Mouse (Mus musculus) adrenal gland, adult 18-20 months (tissue): ENCODE data around the gene Pik3c2b. TPM values are rescaled to one million over a fixed set of nuclear protein-coding genes. Genes with fewer than 3 reads are reported as not detected.
"Not testable (repeated sequence)": the region's sequence is repeated elsewhere in the genome, so short reads cannot be mapped to it uniquely, and the experiment has no call there.

Source experiments
- DNase-seq, 2 experiments: peaks; one replicate each; pipeline ENCODE4 v3.0.0; 2021 to 2022; ENCODE audit warnings: low spot score in 2 of 2
- long read RNA-seq, 2 experiments: library from polyadenylated mRNA; stranded (forward); transcript quantifications; one replicate each; pipeline ENCODE4 v2.0.0; 2021
- total RNA-seq, 2 experiments: library from RNA; stranded (reverse); gene quantifications; 1 replicate in 1 of 2; 2 replicates in 1 of 2; pipeline ENCODE4 v1.2.3; 2021

Pik3c2b gene
- 1 to 10 TPM; 4.6 to 5.6 TPM for total RNA-seq
- long read RNA-seq, experiment 1, partial matches to known transcripts, result 0 of 1 reads
- long read RNA-seq, experiment 1, other reads (novel, unspliced or antisense), result 1 of 1 reads
- long read RNA-seq, experiment 2, partial matches to known transcripts, result 1 of 1 reads
- long read RNA-seq, experiment 2, other reads (novel, unspliced or antisense), result 0 of 1 reads

GRCm38 (mm10) chr1:133045011-133045860 is at the start of gene Pik3c2b:
Pik3c2b (plus strand) TSS chr1:133045667.
- DNase-seq, result no peak

GRCm38 (mm10) chr1:133000347-133000746 is 45.1 kb upstream of the Pik3c2b start:
- DNase-seq, result no peak

GRCm38 (mm10) chr1:133006571-133006970 is 38.9 kb upstream of the Pik3c2b start:
- peak in 1 of 2 experiments; percentile 16 for DNase-seq

- DNase-seq, result no peak
These were observed 33.3 kb upstream of the Pik3c2b start for GRCm38 (mm10) chr1:133011955-133012841.

- no peak for DNase-seq
These were observed 32.1 kb upstream of the Pik3c2b start for GRCm38 (mm10) chr1:133013331-133013730.

- no peak for DNase-seq
These were observed 31.3 kb upstream of the Pik3c2b start for GRCm38 (mm10) chr1:133014196-133014595.

GRCm38 (mm10) chr1:133016775-133017428 is 28.6 kb upstream of the Pik3c2b start:
- no peak for DNase-seq

GRCm38 (mm10) chr1:133018580-133018979 is 26.9 kb upstream of the Pik3c2b start:
- no peak for DNase-seq

GRCm38 (mm10) chr1:133019312-133019711 is 26.2 kb upstream of the Pik3c2b start:
- DNase-seq, result no peak

GRCm38 (mm10) chr1:133020137-133020894 is 25.2 kb upstream of the Pik3c2b start:
- no peak for DNase-seq

- DNase-seq, result no peak
These were observed 24.1 kb upstream of the Pik3c2b start for GRCm38 (mm10) chr1:133021391-133021790.

- DNase-seq, result not testable (repeated sequence)
These were observed 23.5 kb upstream of the Pik3c2b start for GRCm38 (mm10) chr1:133021971-133022370.

GRCm38 (mm10) chr1:133023723-133024122 is 21.7 kb upstream of the Pik3c2b start:
- DNase-seq, result not testable (repeated sequence)

- no peak for DNase-seq
These were observed 21.0 kb upstream of the Pik3c2b start for GRCm38 (mm10) chr1:133024426-133024825.

- peak; percentile 74 to 77 for DNase-seq
These were observed 20.2 kb upstream of the Pik3c2b start for GRCm38 (mm10) chr1:133025051-133025795.

- not testable (repeated sequence) for DNase-seq
These were observed 19.7 kb upstream of the Pik3c2b start for GRCm38 (mm10) chr1:133025796-133026190.

- no peak for DNase-seq
These were observed 18.3 kb upstream of the Pik3c2b start for GRCm38 (mm10) chr1:133027126-133027525.

GRCm38 (mm10) chr1:133027980-133028379 is 17.5 kb upstream of the Pik3c2b start:
- no peak for DNase-seq

GRCm38 (mm10) chr1:133029744-133030143 is 15.7 kb upstream of the Pik3c2b start:
- no peak for DNase-seq
